Mouse (Mus musculus): ENCODE data around the gene Cers3.

The Cers3 gene

GRCm38 (mm10) chr7:66843846-66844245 is 100.5 kb downstream of the Cers3 start:
- DNase-seq = no peak

- DNase-seq = no peak
These were observed 103.3 kb downstream of the Cers3 start for GRCm38 (mm10) chr7:66846582-66846981.

GRCm38 (mm10) chr7:66847299-66847698 is 104.0 kb downstream of the Cers3 start:
- no peak for DNase-seq

GRCm38 (mm10) chr7:66849316-66849715 is 106.0 kb downstream of the Cers3 start:
- DNase-seq = no peak

- no peak for DNase-seq
These were observed 108.9 kb downstream of the Cers3 start for GRCm38 (mm10) chr7:66852164-66852563.

GRCm38 (mm10) chr7:66857610-66858009 is 114.3 kb downstream of the Cers3 start:
- DNase-seq = no peak

- DNase-seq = no peak
These were observed 115.2 kb downstream of the Cers3 start for GRCm38 (mm10) chr7:66858247-66859075.

- no peak for DNase-seq
These were observed 115.9 kb downstream of the Cers3 start for GRCm38 (mm10) chr7:66859220-66859619.

GRCm38 (mm10) chr7:66866944-66867718 is 123.8 kb downstream of the Cers3 start:
- DNase-seq = no peak

GRCm38 (mm10) chr7:66867719-66868501 is 124.6 kb downstream of the Cers3 start:
- no peak for DNase-seq

- DNase-seq = no peak
These were observed 128.2 kb downstream of the Cers3 start for GRCm38 (mm10) chr7:66871520-66871919.

- no peak for DNase-seq
These were observed 128.7 kb downstream of the Cers3 start for GRCm38 (mm10) chr7:66871940-66872511.

- DNase-seq = no peak
These were observed 129.9 kb downstream of the Cers3 start for GRCm38 (mm10) chr7:66873235-66873634.
